Mouse (Mus musculus) spleen, adult 2 months (tissue): Measurements from ENCODE around the gene Hyal2. TPM values are rescaled to one million over a fixed set of nuclear protein-coding genes. Genes with fewer than 3 reads are reported as not detected.

Source experiments
- DNase-seq, 2 experiments: peaks; one replicate each; pipeline versions ENCODE4 v3.0.0 to v3.0.0-alpha.2; 2012 to 2021; ENCODE audit warnings: low spot score in 2 of 2, low read depth in 1 of 2
- H3K27ac ChIP-seq: fragments of 200-500 bp; 2 replicates; pipeline ENCODE4 v1.5.1; 2012; ENCODE audit warnings: low read length, inconsistent platforms; ENCODE audit not compliant: insufficient read depth
- H3K27me3 ChIP-seq: fragments of 200-500 bp; 2 replicates; pipeline ENCODE4 v1.6.1; 2012; ENCODE audit warnings: mild to moderate bottlenecking, moderate library complexity, low read length, inconsistent platforms; ENCODE audit not compliant: control insufficient read depth, insufficient read depth
- H3K36me3 ChIP-seq: fragments of 200-500 bp; 2 replicates; pipeline ENCODE4 v1.6.1; 2012; ENCODE audit warnings: mild to moderate bottlenecking, low read length, inconsistent platforms; ENCODE audit not compliant: control insufficient read depth, insufficient read depth
- H3K4me1 ChIP-seq: fragments of 200-500 bp; 2 replicates; pipeline ENCODE4 v1.6.1; 2011; ENCODE audit warnings: inconsistent platforms; ENCODE audit not compliant: control insufficient read depth, insufficient read depth, insufficient read length
- H3K4me3 ChIP-seq: fragments of 200-500 bp; 2 replicates; pipeline ENCODE4 v1.5.1; 2011; ENCODE audit warnings: mild to moderate bottlenecking, inconsistent platforms; ENCODE audit not compliant: insufficient read depth, insufficient read length; ENCODE audit errors: extremely low read depth
- CTCF ChIP-seq: fragments of 200-500 bp; IDR thresholded peaks from 2 replicates; pipeline ENCODE4 v1.5.1; 2011; ENCODE audit warnings: mild to moderate bottlenecking, inconsistent platforms; ENCODE audit not compliant: insufficient read depth, insufficient read length, insufficient replicate concordance; ENCODE audit errors: extremely low read depth
- POLR2A ChIP-seq: fragments of 200-500 bp; IDR thresholded peaks from 2 replicates; pipeline ENCODE4 v1.6.1; 2011; ENCODE audit warnings: low read depth, low read length, inconsistent platforms
- WGBS: fragments of 180-500 bp; shearing (Covaris S2); methylation state at CpG from one replicate; pipeline ENCODE4 v1.1.7; 2018; 5-methylcytosine and 5-hydroxymethylcytosine counted together
- polyA plus RNA-seq: library from polyadenylated mRNA; depleted of rRNA; stranded (reverse); fragments of >200 nt; gene quantifications from 2 replicates; pipeline ENCODE4 v1.2.3, GENCODE M21; 2012

The Hyal2 gene
- polyA plus RNA-seq, 1 experiment: 38.1 TPM

DNA sequence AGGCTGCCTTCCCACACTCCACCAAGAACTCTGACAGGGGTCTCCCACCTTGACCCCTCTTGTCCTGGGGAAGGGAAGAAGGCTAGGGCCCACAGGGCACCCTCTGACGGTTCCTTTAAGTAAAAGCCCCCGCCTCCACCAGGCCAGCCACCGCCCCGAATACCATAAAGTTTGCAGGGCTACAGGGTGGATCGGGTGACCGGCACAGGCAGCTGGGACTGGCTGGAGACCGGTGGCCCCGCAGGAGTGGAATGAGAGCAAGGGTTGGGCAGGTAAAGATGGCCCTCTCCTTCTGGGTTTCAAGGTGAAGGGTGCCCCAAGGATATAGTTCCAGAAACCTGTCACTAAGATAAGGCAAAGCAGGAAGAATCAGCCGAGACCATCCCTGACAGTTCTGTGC, 38.8 kb downstream of the Hyal2 start:
- TF ChIP-seq POLR2A (no peak), CTCF (no peak)
- no peaks in the 10 kb centered on the region for H3K36me3 ChIP-seq
- 80% methylated on average over 9 of the region's 9 CpGs for WGBS
- peaks cover 20% of the 10 kb centered on the region for H3K4me1 ChIP-seq
- H3K27ac ChIP-seq: no peak overlapping the region
- no peak for DNase-seq
- no peak overlapping the region for H3K4me3 ChIP-seq
- H3K27me3 ChIP-seq: no peaks in the 10 kb centered on the region

DNA sequence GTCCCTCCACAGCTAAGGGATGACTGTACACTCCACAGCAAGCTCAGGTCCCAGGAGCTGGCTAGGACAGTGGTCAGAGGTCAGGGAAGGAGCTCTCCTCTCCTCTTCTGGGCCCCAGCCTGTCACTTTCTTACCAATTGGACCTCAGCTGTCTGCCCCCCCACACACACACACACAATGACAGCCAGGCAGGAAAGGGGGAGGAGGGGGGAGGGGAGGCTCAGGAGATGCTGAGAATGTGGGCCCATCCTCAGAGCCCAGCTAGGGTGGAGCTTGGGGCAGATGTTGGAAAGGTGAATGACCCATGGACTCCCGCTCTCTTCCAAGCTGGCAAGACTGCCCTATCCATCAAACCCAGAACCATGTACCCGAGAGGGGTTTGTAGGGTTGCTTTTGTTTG, 39.3 kb downstream of the Hyal2 start:
- no peak for TF ChIP-seq CTCF
- TF ChIP-seq POLR2A: no peak
- H3K36me3 ChIP-seq: no peaks in the 10 kb centered on the region
- WGBS: 94% methylated on average over 2 of the region's 2 CpGs
- H3K27me3 ChIP-seq: no peaks in the 10 kb centered on the region
- H3K27ac ChIP-seq: no peak overlapping the region
- peaks cover 18% of the 10 kb centered on the region for H3K4me1 ChIP-seq
- DNase-seq: no peak
- H3K4me3 ChIP-seq: no peak overlapping the region

DNA sequence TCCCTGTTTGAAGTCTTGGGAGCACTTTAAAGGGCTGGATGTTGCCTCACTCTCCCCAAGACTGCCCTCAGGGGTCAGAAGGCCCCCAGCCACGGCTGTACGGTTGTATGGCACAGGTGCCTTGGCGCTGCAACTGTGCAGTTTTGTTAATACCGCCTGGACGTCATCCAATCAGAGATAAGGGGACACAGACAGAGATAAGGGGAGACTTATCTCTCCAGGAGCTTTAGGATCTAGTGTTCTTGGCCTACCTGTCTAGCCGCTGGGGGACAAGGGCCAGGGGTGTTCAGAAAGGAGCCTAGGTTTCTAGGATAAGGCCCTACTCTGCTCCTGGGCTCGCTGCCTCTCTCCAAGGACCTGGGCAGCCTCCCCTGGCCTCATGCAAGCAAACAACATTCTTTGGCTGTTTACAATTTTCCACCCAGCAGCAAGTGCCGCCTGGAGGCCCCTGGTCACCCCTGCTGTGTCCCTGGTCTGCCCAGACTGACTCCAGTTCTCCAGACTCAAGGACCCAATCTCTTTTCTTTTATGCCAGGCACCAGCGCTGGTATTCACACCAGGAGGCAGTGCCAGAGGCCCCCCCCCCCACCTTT, 40.0 kb downstream of the Hyal2 start:
- H3K36me3 ChIP-seq: no peaks in the 10 kb centered on the region
- TF ChIP-seq CTCF (no peak), POLR2A (no peak)
- no peak overlapping the region for H3K4me3 ChIP-seq
- peaks cover 13% of the 10 kb centered on the region for H3K4me1 ChIP-seq
- DNase-seq: no peak
- 87% methylated on average over 9 of the region's 9 CpGs for WGBS
- H3K27me3 ChIP-seq: no peaks in the 10 kb centered on the region
- no peak overlapping the region for H3K27ac ChIP-seq

DNA sequence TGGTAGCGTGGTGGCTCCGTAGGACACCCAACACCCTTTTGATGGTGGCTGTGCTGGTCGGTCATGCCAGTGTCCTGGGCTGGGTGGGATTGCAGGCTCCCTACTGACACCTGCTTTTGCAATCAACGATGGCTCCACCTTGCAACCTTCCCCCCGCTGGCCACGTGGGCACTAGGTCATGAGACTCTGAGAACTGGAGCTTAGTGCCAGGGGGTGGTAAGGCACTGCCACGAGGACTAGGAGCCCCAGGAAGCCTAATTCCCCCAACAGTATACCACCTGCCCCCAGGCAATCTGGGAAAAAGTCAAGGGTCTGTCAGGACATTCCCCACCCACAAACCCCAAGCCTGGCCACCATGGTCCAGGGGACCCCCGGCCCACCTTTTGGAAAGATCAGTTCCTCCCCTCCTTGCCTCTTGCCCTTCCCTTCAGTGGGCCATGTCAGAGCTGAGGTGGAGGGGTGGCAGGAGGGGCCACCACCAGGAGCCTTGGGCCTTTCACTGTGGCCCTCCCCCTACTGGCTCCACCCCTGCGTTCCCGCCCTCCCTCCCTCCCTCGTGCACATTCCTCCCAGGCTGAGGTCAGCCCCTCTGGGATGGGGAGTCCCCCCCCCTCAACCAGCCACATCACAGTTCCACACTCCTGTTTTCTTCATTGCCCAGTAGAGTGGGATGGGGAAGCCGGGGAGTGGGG, 41.1 kb downstream of the Hyal2 start, which contains the start of gene Sema3b:
Gene Sema3b, minus strand, starts transcription at position 489 of the 692 bp plus-strand sequence.
- H3K27me3 ChIP-seq: no peaks in the 10 kb centered on the region
- 72% methylated on average over 12 of the region's 12 CpGs for WGBS
- no peak for DNase-seq
- H3K4me1 ChIP-seq: peaks cover 3% of the 10 kb centered on the region
- TF ChIP-seq CTCF (no peak), POLR2A (no peak)
- peaks cover 4% of the 10 kb centered on the region; the same call in 1 of the 2 replicates for H3K36me3 ChIP-seq
- no peak within 1 kb of the TSS for H3K27ac ChIP-seq
- no peak within 1 kb of the TSS for H3K4me3 ChIP-seq

DNA sequence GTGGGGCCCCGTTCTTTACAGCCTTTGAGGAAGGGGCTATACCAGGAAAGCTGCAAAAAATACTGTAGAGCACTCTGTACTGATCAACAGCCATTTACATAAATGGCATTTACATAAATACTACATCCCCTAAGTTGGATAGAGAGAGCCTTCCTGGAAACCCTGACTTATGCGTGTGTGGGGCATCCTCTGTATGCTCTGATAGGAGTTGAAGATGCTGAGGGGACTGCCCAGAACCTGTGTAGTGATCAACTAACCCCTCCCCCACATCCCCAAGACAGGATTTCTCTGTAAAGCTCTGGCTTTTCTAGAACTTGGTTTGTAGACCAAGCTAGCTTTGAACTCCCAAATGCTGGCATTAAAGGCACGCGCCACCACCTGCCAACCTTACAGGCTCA, 41.7 kb downstream of the Hyal2 start:
- no peak overlapping the region for H3K27ac ChIP-seq
- whole genome bisulfite sequencing: 90% methylated on average over 4 of the region's 4 CpGs
- H3K36me3 ChIP-seq: peaks cover 8% of the 10 kb centered on the region
- TF ChIP-seq CTCF (no peak), POLR2A (no peak)
- H3K27me3 ChIP-seq: no peaks in the 10 kb centered on the region
- no peak overlapping the region for H3K4me3 ChIP-seq
- no peak for DNase-seq
- H3K4me1 ChIP-seq: peaks cover 3% of the 10 kb centered on the region

DNA sequence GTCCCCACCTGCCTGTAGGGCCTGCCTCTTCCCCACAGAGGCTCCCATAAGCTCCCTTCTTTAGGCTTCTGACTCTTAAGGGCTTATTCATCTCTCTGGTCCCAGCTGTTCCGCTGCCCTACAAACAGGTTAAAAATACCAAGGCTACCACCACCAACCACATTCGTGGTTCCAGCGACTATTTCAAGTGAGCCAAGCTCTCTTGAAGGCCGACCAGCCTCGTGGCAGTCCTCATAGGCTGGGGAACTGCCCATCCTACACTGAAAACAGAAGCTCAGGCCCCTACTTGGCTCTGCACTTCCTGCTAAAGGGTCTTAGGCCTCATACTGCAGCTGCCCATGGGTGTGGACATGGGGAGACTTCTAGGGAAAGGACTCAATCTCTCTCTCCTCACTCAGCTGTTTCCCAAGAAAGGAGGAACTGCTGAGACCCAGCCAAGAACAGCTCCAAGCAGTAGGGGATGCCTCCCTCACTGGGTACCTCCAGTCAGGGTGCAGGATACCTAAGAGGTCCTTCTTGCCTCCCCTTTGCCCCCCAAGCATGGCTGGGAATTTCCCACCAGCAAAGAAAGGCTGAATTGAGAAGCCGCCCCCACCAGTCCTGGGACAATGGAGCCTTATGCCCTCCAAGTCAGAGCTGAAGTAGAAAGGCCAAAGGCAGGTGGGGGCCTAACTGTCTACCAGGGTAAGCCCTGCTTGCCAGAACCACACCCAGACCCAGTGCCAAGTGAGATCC, 43.9 kb downstream of the Hyal2 start:
- 33% methylated on average over 6 of the region's 6 CpGs for WGBS
- H3K4me3 ChIP-seq: no peak overlapping the region
- no peak for TF ChIP-seq POLR2A
- TF ChIP-seq CTCF: no peak
- H3K4me1 ChIP-seq: peaks cover 3% of the 10 kb centered on the region; the same call in 1 of the 2 replicates
- no peak for DNase-seq
- H3K27ac ChIP-seq: peak overlapping the region; percentile 71
- no peaks in the 10 kb centered on the region for H3K27me3 ChIP-seq
- H3K36me3 ChIP-seq: peaks cover 30% of the 10 kb centered on the region
